Mouse (Mus musculus) forebrain, postnatal 0 days (tissue): ENCODE data around the gene Cdhr3. TPM values are rescaled to one million over a fixed set of nuclear protein-coding genes. Genes with fewer than 3 reads are reported as not detected.

ENCODE experiments used
- ATAC-seq: fragments of 200-750 bp; cut with Nextera tagmentation; 2 replicates; pipeline ENCODE4 v1.8.0; 2017; ENCODE audit warnings: mild to moderate bottlenecking, moderate library complexity
- DNase-seq: peaks from one replicate; pipeline ENCODE4 v3.0.0-alpha.2; 2015
- H3K27ac ChIP-seq: fragments of 300-500 bp; sonication (generic); 2 replicates; pipeline ENCODE4 v1.5.1; 2014; ENCODE audit warnings: low read depth, mild to moderate bottlenecking, antibody characterized with exemption, low read length, moderate library complexity, mixed read lengths
- H3K27me3 ChIP-seq: fragments of 300-500 bp; sonication (generic); 2 replicates; pipeline ENCODE4 v1.6.1; 2014; ENCODE audit warnings: mild to moderate bottlenecking, low read length, mixed read lengths; ENCODE audit not compliant: insufficient read depth
- H3K36me3 ChIP-seq: fragments of 300-500 bp; sonication (generic); 2 replicates; pipeline ENCODE4 v1.6.1; 2014; ENCODE audit warnings: mild to moderate bottlenecking, moderate library complexity; ENCODE audit not compliant: insufficient read depth
- H3K4me1 ChIP-seq: fragments of 300-500 bp; sonication (generic); 2 replicates; pipeline ENCODE4 v1.6.1; 2014; ENCODE audit warnings: antibody characterized with exemption; ENCODE audit not compliant: insufficient read depth
- H3K4me2 ChIP-seq: fragments of 300-500 bp; sonication (generic); 2 replicates; pipeline ENCODE4 v1.6.1; 2014; ENCODE audit warnings: low read depth, mild to moderate bottlenecking, moderate library complexity
- H3K4me3 ChIP-seq: fragments of 300-500 bp; sonication (generic); 2 replicates; pipeline ENCODE4 v1.5.1; 2014; ENCODE audit warnings: low read depth, low read length, mixed read lengths
- H3K9ac ChIP-seq: fragments of 300-500 bp; sonication (generic); 2 replicates; pipeline ENCODE4 v1.6.1; 2014; ENCODE audit warnings: mild to moderate bottlenecking
- H3K9me3 ChIP-seq: fragments of 300-500 bp; sonication (generic); 2 replicates; pipeline ENCODE4 v1.6.1; 2016; ENCODE audit warnings: low read length
- CTCF ChIP-seq: sonication (generic); IDR thresholded peaks from 2 replicates; pipeline ENCODE4 v1.5.1; 2016; ENCODE audit warnings: antibody characterized with exemption, control low read depth, low read depth
- WGBS: fragments of 180-500 bp; shearing (Covaris S2); extraction: QIAGEN DNeasy Blood & Tissue Kit; methylation state at CpG from one replicate; pipeline ENCODE4 v1.1.7; 2014; 5-methylcytosine and 5-hydroxymethylcytosine counted together
- polyA plus RNA-seq: library from polyadenylated mRNA; unstranded; fragments of >200 nt; fragmentation: Nextera tagmentation; extraction: Ambion mirVana; gene quantifications from 2 replicates; pipeline ENCODE4 v1.2.1, GENCODE M21; 2015
- total RNA-seq: library from RNA; depleted of rRNA; stranded (reverse); fragments of >200 nt; gene quantifications from 2 replicates; pipeline ENCODE4 v1.2.3, GENCODE M21; 2014

The Cdhr3 gene
- total and polyA plus RNA-seq, 2 experiments from 2014 or later = 0.81 to 0.85 TPM

DNA sequence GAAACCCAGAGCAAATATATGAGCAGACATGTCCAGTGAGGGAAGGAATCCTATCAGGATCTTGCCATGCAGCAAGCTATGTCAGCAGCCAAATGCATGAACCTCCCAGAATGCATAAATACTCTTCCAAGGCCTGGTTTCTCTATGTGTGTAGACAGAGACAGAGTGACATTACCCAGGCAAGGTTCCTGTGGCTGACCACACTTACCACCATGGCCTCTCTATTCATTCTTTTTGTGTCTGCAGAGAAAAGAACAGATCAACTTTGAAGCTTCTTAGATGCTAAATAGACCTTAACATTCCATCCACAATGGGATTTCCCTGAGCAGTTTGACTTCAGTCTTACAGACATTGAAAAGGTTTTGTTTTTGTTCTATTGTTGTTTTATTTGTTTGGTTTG, 54.0 kb downstream of the Cdhr3 start:
- Histone ChIP-seq H3K4me2 (no peak overlapping the region), H3K9me3 (no peaks in the 10 kb centered on the region), H3K4me1 (peaks cover 16% of the 10 kb centered on the region; the same call in 1 of the 2 replicates), H3K36me3 (no peaks in the 10 kb centered on the region), H3K9ac (no peak overlapping the region), H3K27ac (no peak overlapping the region), H3K27me3 (no peaks in the 10 kb centered on the region), H3K4me3 (no peak overlapping the region)
- TF ChIP-seq CTCF = no peak
- ATAC-seq (no peak), DNase-seq (no peak)

GRCm38 (mm10) chr12:33035719-33036521, 56.8 kb downstream of the Cdhr3 start:
- no peak for TF ChIP-seq CTCF
- WGBS = 10% methylated on average over 21 of the region's 21 CpGs
- H3K4me1 ChIP-seq = peaks cover 16% of the 10 kb centered on the region; the same call in 1 of the 2 replicates
- H3K9ac ChIP-seq = no peak overlapping the region
- H3K4me3 ChIP-seq = no peak overlapping the region
- H3K27me3 ChIP-seq = no peaks in the 10 kb centered on the region
- H3K36me3 ChIP-seq = no peaks in the 10 kb centered on the region
- no peaks in the 10 kb centered on the region for H3K9me3 ChIP-seq
- H3K27ac ChIP-seq = peak overlapping the region; percentile 79
- peak overlapping the region; percentile 26 for H3K4me2 ChIP-seq
- peak; percentile 91 for ATAC-seq
- DNase-seq = peak; percentile 93

DNA sequence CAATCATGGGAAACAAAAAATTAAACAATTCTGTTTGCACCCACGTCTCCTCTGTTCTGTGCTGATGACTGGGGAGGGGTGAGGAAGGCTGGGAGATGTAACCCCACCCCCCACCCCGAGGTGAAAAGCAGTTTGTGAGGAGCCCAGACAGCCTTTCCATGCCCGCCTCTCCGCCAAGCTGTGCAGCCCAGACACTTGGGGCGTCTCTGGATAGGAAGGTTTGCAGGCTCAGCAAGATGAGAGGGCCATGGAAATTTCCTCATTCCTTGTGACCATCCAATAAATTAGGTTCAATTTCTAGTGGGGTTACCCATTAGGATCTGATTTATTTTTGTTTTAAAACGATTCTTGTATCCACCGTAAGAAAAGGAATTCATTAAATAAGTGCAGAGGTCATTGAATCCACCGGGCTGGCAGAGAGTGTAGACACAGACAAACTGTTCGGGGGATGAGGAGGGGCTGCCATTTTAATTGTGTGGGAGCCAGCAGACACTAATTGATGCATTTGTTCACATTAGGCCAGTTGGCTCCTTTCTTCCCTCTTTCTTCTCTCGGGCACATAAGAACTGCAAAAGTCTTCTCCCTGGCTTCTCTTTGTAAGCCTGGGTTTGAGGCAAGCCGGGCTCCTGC, 57.5 kb downstream of the Cdhr3 start:
- ATAC-seq = peak; percentile 28
- no peak for TF ChIP-seq CTCF
- DNase-seq = peak; percentile 55

DNA sequence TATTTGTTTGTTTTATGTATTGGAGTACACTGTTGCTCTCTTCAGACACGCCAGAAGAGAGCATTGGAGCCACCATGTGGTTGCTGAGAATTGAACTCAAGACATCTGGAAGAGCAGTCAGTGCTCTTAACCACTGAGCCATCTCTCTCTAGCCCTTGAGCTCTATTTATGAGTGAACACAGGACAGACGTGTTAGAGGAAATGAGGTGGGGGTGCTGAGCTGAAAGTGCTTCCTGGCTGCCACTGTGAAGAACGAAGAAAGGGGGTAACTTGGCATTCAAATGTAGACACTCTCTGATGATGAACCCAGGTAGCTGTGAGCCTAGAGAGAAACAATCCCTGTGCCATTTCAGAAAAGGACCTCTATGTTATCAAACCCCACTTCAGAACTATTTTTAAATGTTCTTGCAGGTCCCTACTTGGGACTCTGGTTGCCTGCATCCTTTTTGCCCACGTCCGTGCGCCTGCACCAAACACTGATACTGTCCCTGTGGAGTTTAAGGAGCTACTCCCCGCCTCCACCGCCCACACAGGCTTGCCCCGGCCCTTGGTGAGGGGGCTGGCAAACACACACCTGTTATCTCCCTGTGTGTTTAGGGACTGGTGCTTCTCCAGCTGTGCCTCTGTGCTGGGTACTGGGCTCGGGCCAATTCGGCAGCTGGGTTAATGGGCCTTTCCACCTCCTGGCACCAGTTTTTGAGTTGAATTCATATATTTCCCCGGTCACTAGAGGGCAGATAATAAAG, 58.2 kb downstream of the Cdhr3 start:
- 28% methylated on average over 12 of the region's 12 CpGs for WGBS
- H3K9me3 ChIP-seq = no peaks in the 10 kb centered on the region
- peak overlapping the region; percentile 79 for H3K27ac ChIP-seq
- no peaks in the 10 kb centered on the region for H3K27me3 ChIP-seq
- H3K36me3 ChIP-seq = no peaks in the 10 kb centered on the region
- no peak overlapping the region for H3K4me3 ChIP-seq
- DNase-seq (no peak), ATAC-seq (peak; percentile 3; the same call in 1 of the 2 replicates)
- H3K4me1 ChIP-seq = peaks cover 23% of the 10 kb centered on the region; the same call in 1 of the 2 replicates
- H3K4me2 ChIP-seq = 0 out of 2 replicates have a peak overlapping the region, but pooled peaks have one; percentile 26
- TF ChIP-seq CTCF = no peak; the same call in 1 of the 2 replicates
- H3K9ac ChIP-seq = no peak overlapping the region

More for the DNA sequence above, 57.5 kb downstream of the Cdhr3 start:
- Histone ChIP-seq H3K36me3 (no peaks in the 10 kb centered on the region), H3K4me3 (no peak overlapping the region), H3K4me1 (peaks cover 16% of the 10 kb centered on the region; the same call in 1 of the 2 replicates), H3K4me2 (peak overlapping the region; percentile 26), H3K9me3 (no peaks in the 10 kb centered on the region), H3K27ac (peak overlapping the region; percentile 79), H3K9ac (no peak overlapping the region), H3K27me3 (no peaks in the 10 kb centered on the region)
- 6% methylated on average over 11 of the region's 11 CpGs for WGBS

- Histone ChIP-seq H3K27ac (no peak overlapping the region), H3K4me1 (peaks cover 23% of the 10 kb centered on the region; the same call in 1 of the 2 replicates)
- no peak for ATAC-seq
Measured at GRCm38 (mm10) chr12:33033221-33033620, 59.5 kb downstream of the Cdhr3 start.

DNA sequence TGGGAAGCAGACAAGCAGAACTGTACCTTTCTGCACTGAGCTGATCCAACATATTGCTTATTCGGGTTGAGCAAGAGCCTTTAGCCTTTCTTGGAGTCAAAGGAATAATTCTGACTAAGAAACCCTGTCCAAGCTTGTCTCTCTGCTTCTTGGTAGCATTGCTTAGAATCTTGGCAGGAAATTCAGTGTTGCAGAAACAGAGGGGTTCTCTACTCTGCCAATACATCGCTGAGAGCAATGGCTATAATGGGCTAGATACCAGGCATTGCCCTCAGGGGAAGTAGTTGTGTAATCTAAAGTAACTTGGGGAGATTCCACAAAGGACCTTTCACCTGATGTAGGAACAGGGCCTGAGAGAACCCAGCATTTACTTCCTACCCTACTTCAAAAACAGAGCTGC, 62.1 kb downstream of the Cdhr3 start:
- H3K4me3 ChIP-seq = no peak overlapping the region
- WGBS = 50% methylated on average over 2 of the region's 2 CpGs
- H3K4me2 ChIP-seq = no peak overlapping the region
- ATAC-seq (no peak), DNase-seq (no peak)
- H3K9me3 ChIP-seq = no peaks in the 10 kb centered on the region
- peaks cover 17% of the 10 kb centered on the region; the same call in 1 of the 2 replicates for H3K4me1 ChIP-seq
- H3K36me3 ChIP-seq = no peaks in the 10 kb centered on the region
- H3K9ac ChIP-seq = no peak overlapping the region
- TF ChIP-seq CTCF = no peak
- H3K27ac ChIP-seq = no peak overlapping the region
- no peaks in the 10 kb centered on the region for H3K27me3 ChIP-seq

More at GRCm38 (mm10) chr12:33033221-33033620, 59.5 kb downstream of the Cdhr3 start:
- Histone ChIP-seq H3K9me3 (no peaks in the 10 kb centered on the region), H3K4me2 (no peak overlapping the region), H3K4me3 (no peak overlapping the region), H3K27me3 (no peaks in the 10 kb centered on the region), H3K36me3 (no peaks in the 10 kb centered on the region), H3K9ac (no peak overlapping the region)
- WGBS = 78% methylated on average over 6 of the region's 6 CpGs
- no peak for TF ChIP-seq CTCF
- DNase-seq = no peak
